Mouse (Mus musculus) intestine, embryonic 15.5 days (tissue): ENCODE measurements at regions not wholly inside any gene's neighbourhood (a gene's known extent, or its start where the extent isn't known, plus 50 kb on each side); places are given as distances from the start of the nearest gene placed in this dataset.

Experiments
- ATAC-seq: fragments of 200-750 bp; cut with Nextera tagmentation; 2 replicates; pipeline ENCODE4 v1.8.0; 2017; ENCODE audit warnings: moderate TSS enrichment, moderate library complexity
- H3K27ac ChIP-seq: fragments of 300-500 bp; sonication (generic); 2 replicates; pipeline ENCODE4 v1.5.1; 2015; ENCODE audit warnings: mild to moderate bottlenecking, inconsistent platforms
- H3K27me3 ChIP-seq: fragments of 300-500 bp; sonication (generic); replicated peaks from 2 replicates; pipeline ENCODE4 v1.6.1; 2015; ENCODE audit warnings: inconsistent platforms
- H3K36me3 ChIP-seq: fragments of 300-500 bp; sonication (generic); 2 replicates; pipeline ENCODE4 v1.6.1; 2015; ENCODE audit warnings: inconsistent platforms
- H3K4me1 ChIP-seq: fragments of 300-500 bp; sonication (generic); replicated peaks from 2 replicates; pipeline ENCODE4 v1.6.1; 2015; ENCODE audit warnings: inconsistent platforms
- H3K4me2 ChIP-seq: fragments of 300-500 bp; sonication (generic); replicated peaks from 2 replicates; pipeline ENCODE4 v1.6.1; 2015; ENCODE audit warnings: mild to moderate bottlenecking, inconsistent platforms
- H3K4me3 ChIP-seq: fragments of 300-500 bp; sonication (generic); replicated peaks from 2 replicates; pipeline ENCODE4 v1.5.1; 2015; ENCODE audit warnings: inconsistent platforms
- H3K9ac ChIP-seq: fragments of 300-500 bp; sonication (generic); 2 replicates; pipeline ENCODE4 v1.6.1; 2015; ENCODE audit warnings: inconsistent platforms
- H3K9me3 ChIP-seq: fragments of 300-500 bp; sonication (generic); 2 replicates; pipeline ENCODE4 v1.6.1; 2016; ENCODE audit warnings: inconsistent platforms
- WGBS: fragments of 180-500 bp; shearing (Covaris S2); methylation state at CpG from one replicate; pipeline ENCODE4 v1.1.7; 2015; 5-methylcytosine and 5-hydroxymethylcytosine counted together

DNA sequence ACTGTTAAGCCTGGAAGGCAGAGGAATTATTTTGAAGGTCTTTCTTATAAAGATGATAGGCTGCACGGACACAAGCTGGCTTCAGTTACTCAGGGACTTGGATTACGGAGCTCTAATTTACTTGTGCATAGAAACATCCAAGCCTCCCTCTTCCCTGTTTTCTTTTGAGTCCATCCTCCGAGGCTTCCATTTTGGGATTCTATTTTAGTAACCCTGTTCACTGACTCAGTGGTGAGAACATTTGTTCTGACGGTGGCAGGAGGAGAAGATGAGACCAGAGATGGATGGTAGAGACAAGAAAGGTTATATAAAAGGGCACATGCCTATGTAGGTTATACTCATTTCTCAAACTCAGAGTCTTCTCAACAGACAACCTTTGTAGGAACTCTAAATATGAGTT, 445.4 kb downstream of the Adam3 start:
- WGBS: 83% methylated on average over 4 of the region's 4 CpGs
- ATAC-seq: no peak

GRCm38 (mm10) chr8:24278391-24278790, 447.3 kb downstream of the Adam3 start:
- no peak overlapping the region for H3K9ac ChIP-seq
- H3K27ac ChIP-seq: no peak overlapping the region
- no peaks in the 10 kb centered on the region for H3K27me3 ChIP-seq
- no peak for ATAC-seq
- no peak overlapping the region for H3K4me3 ChIP-seq
- no peaks in the 10 kb centered on the region for H3K36me3 ChIP-seq
- H3K9me3 ChIP-seq: no peaks in the 10 kb centered on the region
- no peak overlapping the region for H3K4me2 ChIP-seq
- WGBS: 77% methylated on average over 8 of the region's 8 CpGs
- no peaks in the 10 kb centered on the region for H3K4me1 ChIP-seq

More for the DNA sequence above, 445.4 kb downstream of the Adam3 start:
- Histone ChIP-seq H3K4me1 (no peaks in the 10 kb centered on the region), H3K9ac (no peak overlapping the region), H3K9me3 (no peaks in the 10 kb centered on the region), H3K36me3 (no peaks in the 10 kb centered on the region), H3K27ac (no peak overlapping the region), H3K4me2 (no peak overlapping the region), H3K27me3 (no peaks in the 10 kb centered on the region), H3K4me3 (no peak overlapping the region)

GRCm38 (mm10) chr8:24261359-24261758, 464.3 kb downstream of the Adam3 start:
- H3K27me3 ChIP-seq: no peaks in the 10 kb centered on the region
- H3K9ac ChIP-seq: no peak overlapping the region
- H3K9me3 ChIP-seq: no peaks in the 10 kb centered on the region
- no peaks in the 10 kb centered on the region for H3K36me3 ChIP-seq
- no peak overlapping the region for H3K4me3 ChIP-seq
- no peaks in the 10 kb centered on the region for H3K4me1 ChIP-seq
- ATAC-seq: peak; percentile 74
- no peak overlapping the region for H3K27ac ChIP-seq
- no peak overlapping the region for H3K4me2 ChIP-seq

- H3K27ac ChIP-seq: no peak overlapping the region
- H3K36me3 ChIP-seq: no peaks in the 10 kb centered on the region
- H3K9me3 ChIP-seq: no peaks in the 10 kb centered on the region
- 83% methylated on average over 3 of the region's 3 CpGs for WGBS
- H3K4me3 ChIP-seq: no peak overlapping the region
- ATAC-seq: no peak
- no peaks in the 10 kb centered on the region for H3K4me1 ChIP-seq
- H3K9ac ChIP-seq: no peak overlapping the region
- H3K4me2 ChIP-seq: no peak overlapping the region
- no peaks in the 10 kb centered on the region for H3K27me3 ChIP-seq
These were observed 467.0 kb downstream of the Adam3 start for GRCm38 (mm10) chr8:24258622-24259021.

DNA sequence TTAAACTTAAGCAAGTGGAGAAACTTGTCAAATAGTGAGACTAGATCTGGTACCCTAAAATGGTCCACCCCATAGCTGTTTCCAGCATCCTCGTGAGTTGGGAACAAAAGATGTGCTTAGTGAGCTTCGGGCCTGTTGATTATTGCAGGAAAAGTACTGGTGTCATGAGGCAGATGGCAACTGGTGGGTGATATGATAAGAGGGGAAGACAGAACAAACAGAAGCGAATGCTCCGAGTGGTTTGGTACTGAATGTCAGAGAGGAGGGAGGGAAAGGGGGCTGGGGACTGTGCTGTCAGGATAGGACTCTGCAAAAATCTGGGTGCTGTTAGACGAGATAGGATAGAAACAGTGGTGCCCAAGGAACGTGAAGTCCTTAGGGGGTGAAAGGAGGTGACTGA, 483.4 kb downstream of the Adam3 start:
- H3K36me3 ChIP-seq: no peaks in the 10 kb centered on the region
- no peak overlapping the region for H3K4me3 ChIP-seq
- no peak overlapping the region for H3K9ac ChIP-seq
- no peak for ATAC-seq
- H3K27ac ChIP-seq: no peak overlapping the region
- no peak overlapping the region for H3K4me2 ChIP-seq
- H3K4me1 ChIP-seq: no peaks in the 10 kb centered on the region
- no peaks in the 10 kb centered on the region for H3K27me3 ChIP-seq
- WGBS: 70% methylated on average over 6 of the region's 6 CpGs
- H3K9me3 ChIP-seq: no peaks in the 10 kb centered on the region

- Histone ChIP-seq H3K4me1 (no peaks in the 10 kb centered on the region), H3K9ac (no peak overlapping the region), H3K4me3 (no peak overlapping the region), H3K4me2 (no peak overlapping the region), H3K27ac (no peak overlapping the region), H3K27me3 (no peaks in the 10 kb centered on the region), H3K36me3 (no peaks in the 10 kb centered on the region), H3K9me3 (no peaks in the 10 kb centered on the region)
- WGBS: 78% methylated on average over 7 of the region's 7 CpGs
- ATAC-seq: no peak
These were observed 485.3 kb downstream of the Adam3 start for GRCm38 (mm10) chr8:24240211-24240983.

- no peak overlapping the region for H3K27ac ChIP-seq
- H3K9ac ChIP-seq: no peak overlapping the region
- H3K4me3 ChIP-seq: no peak overlapping the region
- no peak for ATAC-seq
- H3K4me1 ChIP-seq: no peaks in the 10 kb centered on the region
- 70% methylated on average over 7 of the region's 7 CpGs for WGBS
- H3K36me3 ChIP-seq: no peaks in the 10 kb centered on the region
- H3K27me3 ChIP-seq: no peaks in the 10 kb centered on the region
- H3K9me3 ChIP-seq: no peaks in the 10 kb centered on the region
- H3K4me2 ChIP-seq: no peak overlapping the region
These were observed 490.7 kb downstream of the Adam3 start for GRCm38 (mm10) chr8:24234981-24235380.

DNA sequence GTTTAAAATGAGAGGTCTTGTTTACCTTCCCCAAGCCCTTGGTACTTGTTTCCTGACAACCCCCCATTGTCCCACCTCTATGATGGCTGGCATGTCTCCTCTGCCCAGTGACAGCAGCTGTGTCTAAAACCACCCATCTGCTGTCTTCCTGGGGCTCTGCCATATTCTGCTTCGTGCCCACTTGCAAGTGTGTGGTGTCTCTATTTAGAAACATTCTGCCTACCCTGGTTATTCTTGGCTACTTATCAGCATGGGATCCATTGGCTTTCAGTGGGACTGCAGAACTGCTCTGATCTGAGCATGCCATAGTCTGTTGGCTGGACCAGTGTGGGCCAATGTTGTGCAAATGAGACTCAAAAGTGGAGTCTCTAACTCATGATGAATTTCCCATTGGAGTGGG, 497.5 kb downstream of the Adam3 start:
- Histone ChIP-seq H3K4me2 (no peak overlapping the region), H3K9ac (no peak overlapping the region), H3K4me1 (no peaks in the 10 kb centered on the region), H3K9me3 (no peaks in the 10 kb centered on the region), H3K27ac (no peak overlapping the region), H3K4me3 (no peak overlapping the region), H3K27me3 (no peaks in the 10 kb centered on the region), H3K36me3 (no peaks in the 10 kb centered on the region)
- 92% methylated on average over 1 of the region's 1 CpGs for WGBS
- ATAC-seq: no peak

- Histone ChIP-seq H3K9ac (no peak overlapping the region), H3K36me3 (no peaks in the 10 kb centered on the region), H3K4me2 (no peak overlapping the region), H3K4me3 (no peak overlapping the region), H3K4me1 (no peaks in the 10 kb centered on the region), H3K27ac (no peak overlapping the region), H3K9me3 (no peaks in the 10 kb centered on the region), H3K27me3 (no peaks in the 10 kb centered on the region)
- no peak for ATAC-seq
- 38% methylated on average over 5 of the region's 5 CpGs for WGBS
These were observed 498.1 kb downstream of the Adam3 start for GRCm38 (mm10) chr8:24227331-24228072.

GRCm38 (mm10) chr8:24220222-24220621, 505.4 kb downstream of the Adam3 start:
- Histone ChIP-seq H3K27me3 (no peaks in the 10 kb centered on the region), H3K4me3 (no peak overlapping the region), H3K27ac (no peak overlapping the region), H3K4me2 (no peak overlapping the region), H3K9ac (no peak overlapping the region), H3K4me1 (no peaks in the 10 kb centered on the region), H3K9me3 (no peaks in the 10 kb centered on the region), H3K36me3 (no peaks in the 10 kb centered on the region)
- no peak for ATAC-seq
- WGBS: 47% methylated on average over 8 of the region's 8 CpGs

DNA sequence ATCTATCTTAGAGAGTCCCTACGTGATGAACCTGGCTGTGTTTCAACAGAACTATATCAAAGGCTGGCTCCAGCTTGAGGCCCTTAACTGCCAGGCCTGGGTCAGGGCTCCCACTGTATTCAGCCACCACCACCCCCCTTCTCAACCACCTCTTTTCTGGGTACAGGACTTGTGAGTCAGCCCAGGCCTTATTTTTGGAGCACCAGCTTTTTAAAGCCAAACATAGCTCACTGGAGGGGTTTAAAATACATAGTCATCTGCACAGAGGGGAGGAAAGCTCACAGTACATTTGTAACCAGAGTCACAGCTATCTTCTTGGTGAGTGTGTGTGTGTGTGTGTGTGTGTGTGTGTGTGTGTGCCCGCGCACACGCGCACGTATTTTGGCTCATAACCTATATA, 509.0 kb downstream of the Adam3 start:
- no peak for ATAC-seq
- Histone ChIP-seq H3K4me3 (no peak overlapping the region), H3K36me3 (no peaks in the 10 kb centered on the region), H3K9ac (no peak overlapping the region), H3K27ac (no peak overlapping the region), H3K27me3 (no peaks in the 10 kb centered on the region), H3K4me1 (no peaks in the 10 kb centered on the region), H3K9me3 (no peaks in the 10 kb centered on the region), H3K4me2 (no peak overlapping the region)
- 89% methylated on average over 6 of the region's 6 CpGs for WGBS

DNA sequence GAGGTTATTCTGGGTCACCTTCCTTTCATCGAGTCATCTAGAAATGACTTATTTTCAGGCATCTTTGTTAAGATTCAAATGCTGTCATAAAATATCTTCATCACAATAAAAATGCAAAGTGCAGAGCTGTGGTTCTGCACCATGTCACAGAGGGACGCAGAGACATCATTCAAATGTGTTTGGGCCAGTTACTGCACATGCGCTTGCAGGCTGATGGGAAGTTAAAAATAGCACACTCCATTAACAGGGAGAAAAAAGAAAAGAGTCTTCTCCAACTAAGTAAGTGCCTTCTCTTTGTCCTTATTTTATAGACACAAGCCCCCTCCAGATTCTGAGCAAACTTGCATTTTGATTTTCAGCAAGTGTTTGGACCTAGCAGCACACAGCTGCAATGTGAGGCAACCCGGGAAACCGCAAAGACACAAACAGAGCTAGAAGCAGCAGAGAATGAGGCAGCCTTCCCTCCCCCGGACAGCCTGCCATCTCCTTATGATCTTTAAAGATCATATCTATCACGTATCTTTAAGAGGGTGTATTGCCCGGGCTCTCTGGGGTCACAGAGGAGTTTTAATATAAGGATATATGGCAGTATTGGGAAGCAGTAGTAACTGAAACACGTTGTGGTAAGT, 510.0 kb downstream of the Adam3 start:
- Histone ChIP-seq H3K27ac (no peak overlapping the region), H3K9me3 (no peaks in the 10 kb centered on the region)
- WGBS: 51% methylated on average over 9 of the region's 9 CpGs

More for the DNA sequence above, 510.0 kb downstream of the Adam3 start:
- no peak overlapping the region for H3K9ac ChIP-seq
- no peaks in the 10 kb centered on the region for H3K36me3 ChIP-seq
- no peaks in the 10 kb centered on the region for H3K4me1 ChIP-seq
- no peak overlapping the region for H3K4me3 ChIP-seq
- no peak overlapping the region for H3K4me2 ChIP-seq
- no peak for ATAC-seq
- H3K27me3 ChIP-seq: no peaks in the 10 kb centered on the region
